Mouse (Mus musculus) B cell, adult 2 months (primary cell): ENCODE results near the gene Washc2.
"Not testable (repeated sequence)": the region's sequence is repeated elsewhere in the genome, so short reads cannot be mapped to it uniquely, and the experiment has no call there.

Experiments used
- DNase-seq, 2 experiments: peaks; one replicate each; pipeline ENCODE4 v3.0.0; 2022

The Washc2 gene

DNA sequence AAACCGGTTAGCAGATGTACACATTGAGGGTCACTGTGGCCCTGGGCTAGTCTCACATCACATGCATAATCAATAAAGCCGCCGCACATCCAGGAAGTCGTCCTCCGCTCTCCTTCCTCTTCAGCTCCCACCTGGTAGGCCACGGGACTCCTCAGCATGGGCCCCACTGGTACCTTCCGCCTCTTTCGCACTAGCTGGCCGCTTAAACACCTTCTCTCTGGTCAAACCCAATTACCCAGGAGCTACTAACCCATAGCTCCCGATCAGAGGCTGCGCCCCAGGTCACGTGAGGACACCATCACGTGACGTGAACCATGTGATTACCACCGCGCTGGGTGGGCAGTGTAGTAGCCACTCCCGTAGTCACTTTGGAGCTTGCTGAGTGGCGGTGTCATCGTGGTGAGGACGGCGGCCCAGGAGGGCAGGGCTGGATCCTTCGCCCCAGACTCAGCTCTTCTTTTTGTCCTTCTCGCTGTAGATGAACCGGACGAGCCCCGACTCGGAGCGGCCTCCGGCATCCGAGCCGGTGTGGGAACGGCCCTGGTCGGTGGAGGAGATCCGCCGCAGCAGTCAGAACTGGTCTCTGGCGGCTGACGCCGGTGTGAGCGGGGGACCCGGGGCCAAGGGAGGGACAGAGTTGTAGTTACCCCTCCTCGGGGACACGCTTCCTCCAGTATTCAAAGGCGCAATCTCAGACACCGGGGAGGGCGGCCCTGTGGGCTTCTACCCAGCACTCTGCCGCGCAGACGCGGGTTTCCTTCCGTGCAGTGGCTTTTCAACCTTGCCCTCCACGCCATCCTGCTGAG is at the start of gene Washc2:
Gene Washc2, plus strand, starts transcription at position 310 of the 806 bp plus-strand sequence.
- peak; percentile 95 for DNase-seq

DNA sequence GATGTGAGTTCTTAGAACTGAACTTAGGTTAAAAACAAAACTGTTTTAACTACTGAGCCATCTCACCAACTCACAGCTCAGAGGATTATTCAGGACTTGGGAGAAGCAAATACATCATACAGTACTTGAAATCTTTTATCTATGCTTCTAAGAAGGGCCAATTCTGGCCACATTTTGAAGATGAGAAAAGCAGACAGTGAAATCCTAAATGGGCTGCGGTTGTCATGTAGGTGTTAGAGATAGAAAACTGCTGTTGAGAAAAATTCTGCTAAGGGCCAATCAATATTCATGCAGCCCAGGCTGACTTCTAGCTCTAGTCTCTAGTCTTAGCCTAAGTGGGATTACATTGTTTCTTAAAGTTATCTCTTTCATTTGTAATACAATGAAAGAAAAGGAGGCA is 41.5 kb upstream of the Washc2 start:
- DNase-seq: no peak

GRCm38 (mm10) chr6:116173511-116174099 is 34.2 kb upstream of the Washc2 start:
- not testable (repeated sequence) for DNase-seq

DNA sequence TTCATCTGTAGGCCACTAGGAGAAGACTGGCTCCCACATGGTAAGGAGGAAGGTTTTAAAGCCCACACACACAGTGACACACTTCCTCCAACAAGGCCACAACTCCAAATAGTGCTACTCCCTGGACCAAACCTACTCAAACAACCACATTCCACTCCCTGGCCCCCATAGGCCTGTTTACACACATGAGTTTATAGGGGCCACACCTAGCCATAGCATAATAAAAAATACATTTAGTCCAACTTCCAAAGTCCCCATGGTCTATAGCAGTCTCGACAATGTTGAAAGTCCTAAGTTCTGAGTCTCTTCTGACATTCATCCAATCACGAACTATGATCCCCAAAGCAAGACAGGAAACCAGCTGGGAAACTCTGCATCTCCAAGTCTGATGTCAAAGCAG is 29.5 kb upstream of the Washc2 start:
- DNase-seq: no peak

- DNase-seq: no peak
These were observed 27.1 kb upstream of the Washc2 start for GRCm38 (mm10) chr6:116180731-116181130.

DNA sequence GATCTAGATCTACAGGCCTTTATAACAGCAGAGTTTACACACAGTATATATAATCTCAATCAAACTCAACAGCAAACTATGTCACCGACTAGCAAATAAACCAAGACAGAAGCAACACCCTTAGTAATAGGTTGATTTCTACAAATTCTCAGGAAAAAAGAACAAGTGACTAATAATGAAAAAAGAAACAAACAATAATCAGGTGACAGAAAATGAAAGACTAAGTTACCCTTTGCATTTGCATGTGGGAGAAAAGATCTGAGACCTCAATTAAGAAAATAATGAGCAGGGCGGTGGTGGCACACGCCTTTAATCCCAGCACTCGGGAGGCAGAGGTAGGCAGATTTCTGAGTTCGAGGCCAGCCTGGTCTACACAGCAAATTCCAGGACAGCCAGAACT is 24.3 kb upstream of the Washc2 start:
- DNase-seq: no peak

- DNase-seq: no peak
These were observed 21.4 kb upstream of the Washc2 start for GRCm38 (mm10) chr6:116186485-116186884.

GRCm38 (mm10) chr6:116189417-116189816 is 18.4 kb upstream of the Washc2 start:
- no peak for DNase-seq

DNA sequence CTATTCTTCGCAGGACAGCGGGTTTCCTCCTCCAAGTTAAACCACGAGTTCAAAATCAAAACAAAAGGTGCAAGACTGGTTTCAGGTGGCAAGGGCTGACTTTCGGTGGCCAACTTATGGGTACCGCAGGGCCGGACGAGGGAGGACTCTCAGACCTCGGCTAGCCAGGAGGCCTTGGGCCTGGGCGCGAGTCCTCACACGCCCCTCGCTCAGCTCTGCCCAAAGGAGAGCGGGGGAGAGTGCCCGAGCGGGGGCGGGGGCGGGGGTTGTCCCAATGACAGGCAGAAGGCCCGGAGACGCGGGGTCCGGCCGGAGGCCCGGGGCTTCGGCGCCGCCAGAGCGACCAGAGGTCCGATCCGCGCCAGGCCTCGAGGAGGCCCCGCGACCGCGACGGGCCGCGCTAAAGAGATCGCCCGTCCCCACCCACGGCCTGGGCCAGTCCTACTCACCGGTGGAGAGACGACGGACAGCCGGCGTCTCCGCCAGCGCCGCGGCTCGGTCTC is 15.0 kb upstream of the Washc2 start:
- DNase-seq: no peak

GRCm38 (mm10) chr6:116193394-116194393 is 14.1 kb upstream of the Washc2 start, which contains the start of gene Tmcc1:
Gene Tmcc1 (minus strand): TSS chr6:116193486.
- peak; percentile 99 to 100 for DNase-seq

DNA sequence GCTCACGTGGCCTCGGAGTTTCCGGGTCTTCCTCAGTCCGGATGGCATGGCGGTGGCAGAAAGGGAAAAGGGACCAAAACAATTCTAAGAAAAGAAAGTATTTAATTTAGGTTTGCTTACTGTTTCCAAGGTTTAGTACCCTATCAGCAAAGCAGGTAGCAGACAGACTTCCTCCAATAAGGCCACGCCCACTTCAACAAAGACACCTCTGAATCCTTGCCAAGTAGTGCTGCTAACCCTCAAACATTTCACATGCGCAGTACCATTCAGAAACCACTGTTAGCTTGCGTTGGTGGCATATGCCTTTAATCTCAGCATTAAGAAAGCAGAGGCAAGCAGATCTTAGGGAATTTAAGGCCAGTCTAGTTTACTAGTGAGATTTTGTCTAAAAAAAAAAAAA is 12.0 kb upstream of the Washc2 start:
- DNase-seq: no peak

DNA sequence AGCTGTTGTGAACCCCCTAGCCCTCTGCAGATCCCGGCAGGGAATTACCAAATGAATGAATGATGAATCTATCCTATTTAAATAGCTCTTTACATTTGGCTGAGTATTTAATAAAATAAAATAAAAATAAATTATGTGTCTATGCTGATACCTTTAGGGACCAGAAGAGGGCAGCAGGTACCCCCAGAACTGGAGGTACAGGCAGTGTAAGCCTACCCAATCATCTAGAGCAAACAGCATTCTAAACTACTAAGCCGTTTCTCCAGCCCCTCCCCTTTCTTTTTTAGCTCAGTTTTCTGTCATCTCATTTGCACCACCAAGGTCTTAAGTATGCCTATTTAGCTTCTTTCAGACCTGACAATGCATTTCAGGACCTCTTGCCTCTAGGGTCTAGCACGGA is 9.7 kb upstream of the Washc2 start:
- DNase-seq: peak; percentile 45 to 58

- DNase-seq: no peak
These were observed 8.2 kb upstream of the Washc2 start for GRCm38 (mm10) chr6:116199682-116200081.

GRCm38 (mm10) chr6:116227767-116228166 is 19.9 kb downstream of the Washc2 start:
- no peak for DNase-seq

DNA sequence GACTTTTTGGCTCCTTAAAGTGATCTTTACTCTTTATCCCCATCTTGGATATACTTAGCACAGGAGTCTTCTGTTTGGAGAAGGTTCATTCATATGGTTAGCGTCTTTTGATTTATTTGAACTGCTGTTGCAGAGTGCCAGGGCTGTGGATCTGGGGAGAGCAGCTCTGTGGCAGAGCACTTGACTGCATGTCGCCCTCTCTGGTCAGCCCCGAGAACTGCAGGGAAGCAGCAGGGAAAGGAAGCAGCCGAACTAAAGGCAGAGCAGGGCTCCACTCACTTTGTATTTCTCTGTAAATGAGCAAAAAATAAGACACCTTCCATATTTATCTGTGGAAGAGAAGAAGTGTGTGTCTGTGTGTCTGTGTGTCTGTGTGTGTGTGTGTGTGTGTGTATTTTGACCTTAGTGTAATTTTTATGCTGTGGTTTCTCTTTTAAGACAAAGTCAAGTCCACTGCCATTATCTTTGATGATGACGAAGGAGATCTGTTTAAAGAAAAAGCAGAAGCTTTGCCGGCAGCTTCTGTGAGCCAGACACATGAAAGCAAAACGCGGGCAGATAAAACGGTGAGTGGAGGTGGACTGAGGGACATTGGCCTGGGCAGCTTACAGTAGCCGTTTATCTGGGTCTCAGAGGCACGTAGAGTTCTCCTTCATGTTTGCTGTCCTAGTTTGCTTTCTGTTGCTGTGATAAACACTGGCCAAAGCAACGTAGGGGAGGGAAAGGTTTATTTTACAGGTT is 21.1 kb downstream of the Washc2 start:
- DNase-seq: peak; percentile 71

GRCm38 (mm10) chr6:116234821-116235220 is 27.0 kb downstream of the Washc2 start:
- DNase-seq: not testable (repeated sequence)

DNA sequence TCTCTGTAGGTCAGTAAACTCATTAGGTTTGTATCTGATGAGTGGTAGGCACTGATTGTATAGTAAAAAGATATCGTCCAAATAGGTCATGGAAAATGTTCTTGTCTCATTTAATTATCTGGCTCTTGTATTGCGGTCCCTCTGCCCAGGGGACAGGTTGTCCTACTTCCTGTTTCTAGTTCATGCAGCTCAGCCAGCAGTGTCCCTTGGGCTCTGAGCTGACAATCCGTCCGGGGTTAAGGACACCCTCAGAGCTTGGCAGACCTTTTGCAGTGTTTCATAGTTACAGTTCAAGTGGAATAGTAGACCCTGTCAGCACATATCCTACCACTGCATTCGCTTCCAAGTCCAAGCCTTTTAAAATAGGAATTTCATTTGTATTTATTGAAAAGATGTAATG is 27.5 kb downstream of the Washc2 start:
- no peak for DNase-seq

- no peak for DNase-seq
These were observed 30.2 kb downstream of the Washc2 start for GRCm38 (mm10) chr6:116238083-116238482.

DNA sequence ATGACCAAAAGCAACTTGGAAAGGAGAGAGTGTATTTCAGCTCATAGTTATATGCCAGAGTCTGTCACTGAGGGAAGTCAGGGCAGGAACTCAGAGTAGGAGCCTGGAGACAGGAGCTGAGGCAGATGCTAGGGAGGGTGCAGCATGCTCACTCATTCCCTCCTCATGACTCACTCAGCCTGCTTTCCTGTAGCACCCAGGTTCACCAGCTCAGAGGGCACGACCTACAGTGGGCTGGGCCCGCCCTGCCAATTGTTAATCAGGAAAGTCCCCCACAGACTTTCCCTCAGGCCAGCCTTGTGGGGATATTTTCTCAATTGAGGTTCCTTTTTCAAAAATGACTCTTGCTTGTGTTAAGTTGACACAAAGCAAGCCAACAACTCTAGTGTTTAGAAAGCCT is 32.5 kb downstream of the Washc2 start:
- no peak for DNase-seq

GRCm38 (mm10) chr6:116259649-116260048 is 51.8 kb downstream of the Washc2 start:
- no peak for DNase-seq

DNA sequence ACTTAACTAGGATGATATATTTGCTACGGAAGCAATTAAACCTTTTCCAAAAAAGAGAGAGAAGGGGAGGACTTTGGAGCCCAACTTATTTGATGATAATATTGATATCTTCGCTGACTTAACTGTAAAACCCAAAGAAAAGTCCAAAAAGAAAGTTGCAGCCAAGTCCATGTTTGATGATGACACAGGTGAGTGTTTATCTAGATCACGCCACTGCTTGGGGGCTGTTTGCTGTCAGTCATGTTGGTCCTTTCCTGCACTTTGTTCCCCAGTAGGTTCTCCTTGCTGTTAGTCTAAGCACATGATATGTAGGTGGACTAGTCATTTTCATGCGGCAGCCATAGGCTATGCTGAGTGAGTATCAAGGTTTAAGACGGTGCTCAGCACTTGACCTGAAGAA is 52.6 kb downstream of the Washc2 start:
- no peak for DNase-seq

- DNase-seq: no peak
These were observed 55.0 kb downstream of the Washc2 start for GRCm38 (mm10) chr6:116262824-116263223.
